Mouse (Mus musculus): ENCODE measurements around the gene Olfr410.

Olfr410 gene

GRCm38 (mm10) chr11:74337931-74338330 is at the start of gene Olfr410:
Gene Olfr410 (minus strand): TSS chr11:74338031.
- no peak for DNase-seq (ENCODE audit: low spot score)

GRCm38 (mm10) chr11:74387203-74387602 is 49.4 kb upstream of the Olfr410 start:
- no peak for DNase-seq (ENCODE audit: low spot score)

GRCm38 (mm10) chr11:74385674-74386073 is 47.8 kb upstream of the Olfr410 start:
- DNase-seq (ENCODE audit: low spot score), result no peak

GRCm38 (mm10) chr11:74379166-74379873 is 41.5 kb upstream of the Olfr410 start:
- no peak for DNase-seq (ENCODE audit: low spot score)

GRCm38 (mm10) chr11:74376847-74377246 is 39.0 kb upstream of the Olfr410 start:
- peak; percentile 73 for DNase-seq (ENCODE audit: low spot score)

GRCm38 (mm10) chr11:74371393-74372100 is 33.7 kb upstream of the Olfr410 start:
- peak; percentile 91 for DNase-seq (ENCODE audit: low spot score)

- no peak for DNase-seq (ENCODE audit: low spot score)
Measured at GRCm38 (mm10) chr11:74361769-74362168, 23.9 kb upstream of the Olfr410 start, which contains the start of gene Olfr412. Gene Olfr412 (plus strand): TSS chr11:74362069.

- DNase-seq (ENCODE audit: low spot score), result no peak
Measured at GRCm38 (mm10) chr11:74352550-74352949, 14.7 kb upstream of the Olfr410 start, which contains the start of gene Olfr411. Gene Olfr411 (minus strand): TSS chr11:74352650.

- no peak for DNase-seq (ENCODE audit: low spot score)
Measured at GRCm38 (mm10) chr11:74328781-74329180, 9.1 kb downstream of the Olfr410 start.

- no peak for DNase-seq (ENCODE audit: low spot score)
Measured at GRCm38 (mm10) chr11:74326044-74326443, 11.8 kb downstream of the Olfr410 start.

- DNase-seq (ENCODE audit: low spot score), result no peak
Measured at GRCm38 (mm10) chr11:74287256-74287655, 50.6 kb downstream of the Olfr410 start.

- no peak for DNase-seq (ENCODE audit: low spot score)
Measured at GRCm38 (mm10) chr11:74283436-74283835, 54.4 kb downstream of the Olfr410 start, which contains the start of gene Olfr59. Gene Olfr59 (plus strand): TSS chr11:74283736.
